Mouse (Mus musculus) layer of hippocampus, adult 18-20 months (tissue): Measurements from ENCODE around the gene Csrp3. TPM values are rescaled to one million over a fixed set of nuclear protein-coding genes. Genes with fewer than 3 reads are reported as not detected.

Experiments
- DNase-seq, 2 experiments: peaks; one replicate each; pipeline ENCODE4 v3.0.0; 2022; ENCODE audit warnings: low spot score in 2 of 2
- total RNA-seq, 2 experiments: library from RNA; stranded (reverse); gene quantifications; 2 replicates each; pipeline ENCODE4 v1.2.3; 2021

Csrp3 gene
- total RNA-seq, 2 experiments from 2014 or later = not detected

DNA sequence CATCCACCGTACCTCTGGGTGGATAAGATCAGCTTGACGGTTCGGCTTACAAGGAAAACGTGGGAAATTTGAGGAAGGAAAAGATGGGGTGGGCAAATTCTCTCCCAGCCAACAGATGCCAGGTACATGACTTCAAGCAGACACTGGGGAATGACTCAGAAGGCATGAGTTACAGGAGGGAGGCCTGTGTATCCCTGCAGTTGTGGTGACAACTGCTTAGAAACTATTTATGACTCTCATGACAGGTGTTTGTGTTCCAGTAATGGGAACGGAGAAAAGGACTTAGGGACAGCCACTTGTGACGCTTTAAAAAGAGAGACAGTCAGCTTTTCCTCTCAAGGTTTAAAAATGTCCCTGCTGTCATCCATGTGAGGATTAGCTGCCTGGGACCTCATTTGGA lies 22.3 kb upstream of the Csrp3 start:
- DNase-seq = no peak

DNA sequence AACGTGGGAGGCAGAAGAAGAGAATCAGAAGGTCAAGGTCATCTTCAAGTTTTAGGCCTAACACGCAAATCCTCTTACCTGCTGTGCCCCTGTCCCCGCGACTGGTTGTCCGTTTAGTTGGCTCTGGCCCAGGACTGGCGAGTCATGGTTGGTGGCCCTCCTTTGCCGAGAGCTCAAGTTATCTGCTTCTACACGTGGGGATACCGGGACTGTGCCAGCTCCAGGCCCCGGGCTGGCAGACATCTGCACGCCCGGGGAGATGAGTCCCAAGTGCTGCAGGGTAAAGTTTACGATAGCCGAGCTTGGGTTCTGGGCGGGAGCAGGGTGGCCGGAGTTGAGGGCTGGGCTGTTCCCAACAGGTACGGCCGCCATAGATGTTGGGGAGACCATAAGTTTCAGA lies 19.7 kb upstream of the Csrp3 start:
- DNase-seq = no peak

DNA sequence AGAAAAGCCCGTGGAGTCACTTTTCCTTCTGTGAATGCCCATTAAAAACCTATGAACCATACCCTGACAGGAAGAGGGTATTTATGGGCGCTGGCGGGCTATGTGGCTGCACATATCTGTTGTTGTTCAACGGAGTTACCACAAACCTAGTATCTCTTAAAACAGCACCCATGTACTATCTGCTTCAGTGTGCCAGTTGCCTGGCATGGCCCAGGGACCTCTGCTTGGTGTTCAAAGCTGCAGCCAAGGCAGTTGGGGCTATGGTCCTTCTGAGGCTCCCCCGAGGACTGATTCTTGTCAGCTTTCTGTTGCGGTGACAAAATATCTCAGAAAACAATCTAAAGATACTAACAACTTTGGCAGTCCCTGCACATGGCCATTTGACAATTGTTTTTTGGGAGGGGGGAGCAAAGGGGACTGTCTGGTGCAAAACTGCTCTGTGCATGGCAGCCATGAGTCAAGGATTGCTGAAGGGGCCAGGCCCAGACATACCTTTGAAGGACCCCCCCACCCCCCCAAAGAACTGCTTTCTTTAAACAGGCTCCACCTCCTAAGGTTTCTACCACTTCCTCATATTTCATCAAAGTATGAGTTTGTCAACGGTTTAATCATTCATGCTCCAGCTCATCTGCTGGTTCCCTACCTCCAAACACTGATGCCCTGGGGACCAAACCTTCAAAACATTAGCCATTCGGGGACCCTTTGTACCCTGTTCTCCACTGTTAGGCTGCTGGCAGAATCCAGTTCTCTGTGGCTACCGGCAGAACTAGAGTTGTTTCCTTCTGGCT lies 17.0 kb upstream of the Csrp3 start:
- no peak for DNase-seq

DNA sequence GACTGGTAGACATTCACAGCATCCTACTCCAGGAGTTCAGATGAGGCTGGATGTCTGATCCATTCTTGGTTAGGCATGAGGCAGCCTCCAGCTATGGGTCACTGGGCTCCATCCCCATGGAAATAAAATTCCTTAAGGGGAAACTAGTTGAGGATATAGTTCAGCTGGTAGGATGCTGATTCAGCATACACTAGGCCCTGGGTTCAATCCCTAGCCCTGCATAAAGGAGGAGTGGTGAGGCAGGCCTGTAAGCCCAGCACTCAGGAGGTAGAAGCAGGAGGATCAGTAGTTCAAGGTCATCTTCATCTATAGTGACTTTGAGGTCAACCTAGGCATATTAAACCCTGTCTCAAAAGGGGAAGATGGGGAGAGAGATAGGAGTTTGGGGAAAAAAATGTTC lies 16.4 kb upstream of the Csrp3 start:
- no peak for DNase-seq

DNA sequence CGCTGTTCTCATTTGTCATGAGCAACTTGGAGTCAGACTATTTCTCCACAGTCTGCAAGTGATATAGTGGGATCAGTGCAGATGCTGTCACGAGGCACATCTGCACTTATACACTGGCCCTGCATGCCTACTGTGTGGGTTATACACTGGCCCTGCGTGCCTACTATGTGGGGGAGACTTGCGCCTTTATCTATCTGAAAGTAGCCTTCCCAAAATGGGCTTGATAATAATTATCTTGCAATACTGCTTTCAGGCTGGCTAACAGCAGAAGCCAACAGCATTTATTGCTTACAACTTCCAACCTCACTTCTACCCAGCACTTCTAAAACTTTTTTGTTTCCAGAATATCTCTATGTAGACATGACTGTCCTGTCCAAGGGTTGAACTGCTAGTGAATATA lies 14.0 kb upstream of the Csrp3 start:
- DNase-seq = no peak

DNA sequence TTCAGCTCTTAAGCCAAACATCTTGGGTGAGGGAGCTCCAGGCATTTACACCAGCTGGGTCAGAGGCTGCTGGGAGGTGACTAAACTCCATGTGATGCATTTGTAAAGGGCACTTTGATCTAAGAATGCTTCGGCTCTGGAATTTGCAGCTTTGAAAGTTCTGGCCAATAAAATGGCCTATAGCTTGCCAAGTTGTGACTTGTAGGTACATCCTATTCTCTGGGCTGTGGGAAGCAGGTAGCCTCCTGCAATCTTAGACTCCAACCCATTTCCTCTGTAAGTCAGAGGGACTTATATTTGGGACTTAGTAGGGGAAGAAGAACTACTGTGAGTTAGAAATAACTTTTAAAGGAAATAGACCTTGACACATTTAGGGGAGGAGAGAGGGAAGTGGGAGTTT lies 13.1 kb upstream of the Csrp3 start:
- DNase-seq = no peak

DNA sequence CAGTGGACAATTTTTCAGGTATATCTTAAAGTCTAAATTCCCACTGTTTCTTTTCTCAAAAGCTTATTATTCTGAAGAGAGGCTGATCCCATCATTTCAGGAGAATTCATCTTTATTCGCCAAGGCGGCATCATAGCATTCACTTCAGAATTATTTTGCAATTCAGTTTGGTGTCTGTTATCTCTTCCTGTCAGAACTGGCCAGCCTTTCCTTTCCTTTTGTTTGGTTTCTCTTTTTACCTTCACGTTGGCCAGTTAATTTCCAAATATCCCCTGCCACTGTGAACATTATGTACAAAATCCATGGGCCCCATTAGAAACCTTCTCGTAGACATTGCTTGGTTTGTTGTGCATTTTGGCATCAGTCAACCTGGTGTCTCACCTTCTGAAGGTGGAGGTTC lies 11.5 kb upstream of the Csrp3 start:
- DNase-seq = no peak

DNA sequence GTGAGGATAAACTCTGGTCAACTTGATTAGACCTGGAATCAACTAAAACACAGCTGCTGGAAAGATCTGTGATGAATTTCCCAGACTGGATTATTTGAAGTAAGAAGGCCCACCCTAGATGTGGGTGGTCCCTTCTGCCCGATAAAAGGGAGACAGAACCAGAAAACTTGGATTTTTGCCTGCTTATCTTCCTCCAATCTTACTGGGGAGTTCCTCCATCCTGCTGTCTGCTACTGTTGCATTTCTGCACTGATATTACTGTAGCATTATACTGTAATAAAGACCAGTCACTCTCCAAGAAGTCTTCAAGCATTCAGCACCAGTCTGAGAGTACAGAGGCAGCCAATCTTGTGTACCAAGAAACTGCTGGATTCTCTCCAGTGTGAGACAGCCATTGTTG lies 10.4 kb upstream of the Csrp3 start:
- DNase-seq = no peak

DNA sequence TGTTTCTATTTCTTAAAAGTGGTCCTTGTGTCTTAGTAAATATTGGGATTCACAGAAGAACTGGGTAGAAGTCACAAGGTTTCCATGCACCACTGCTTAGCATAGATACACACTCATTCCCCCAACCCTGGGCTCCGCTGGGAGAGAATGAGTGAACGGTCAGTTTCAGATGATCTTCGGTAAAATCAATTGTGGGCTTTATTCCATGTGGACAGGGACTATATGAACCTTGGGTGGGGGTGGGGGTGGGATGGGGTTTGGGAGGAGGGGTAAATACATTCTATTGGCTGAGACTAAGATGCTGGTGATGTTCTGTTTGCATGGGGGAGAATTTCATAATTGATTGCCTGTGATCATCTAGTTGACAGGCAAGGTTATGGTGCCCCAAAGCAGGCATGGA lies 7.6 kb upstream of the Csrp3 start:
- DNase-seq = no peak

DNA sequence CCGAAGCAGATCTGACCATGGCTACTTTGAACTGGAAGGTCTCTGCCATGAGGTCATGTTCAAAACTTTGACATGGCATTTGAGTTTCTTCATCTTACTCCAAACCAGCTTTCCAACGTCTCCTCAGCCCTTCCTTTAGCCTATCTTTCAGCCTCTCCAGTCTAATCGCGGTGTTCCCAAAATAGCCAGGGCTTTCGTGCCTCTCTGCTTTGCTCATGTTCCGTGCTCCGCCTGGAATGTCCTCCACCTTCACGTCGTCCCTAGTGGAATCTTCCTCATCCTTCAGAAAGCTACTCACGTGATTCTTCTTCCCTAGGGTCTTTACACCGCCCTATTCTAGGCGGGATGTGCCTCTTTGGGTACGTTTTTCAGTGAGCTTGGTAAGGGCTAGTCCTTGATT lies 5.7 kb upstream of the Csrp3 start:
- no peak for DNase-seq

DNA sequence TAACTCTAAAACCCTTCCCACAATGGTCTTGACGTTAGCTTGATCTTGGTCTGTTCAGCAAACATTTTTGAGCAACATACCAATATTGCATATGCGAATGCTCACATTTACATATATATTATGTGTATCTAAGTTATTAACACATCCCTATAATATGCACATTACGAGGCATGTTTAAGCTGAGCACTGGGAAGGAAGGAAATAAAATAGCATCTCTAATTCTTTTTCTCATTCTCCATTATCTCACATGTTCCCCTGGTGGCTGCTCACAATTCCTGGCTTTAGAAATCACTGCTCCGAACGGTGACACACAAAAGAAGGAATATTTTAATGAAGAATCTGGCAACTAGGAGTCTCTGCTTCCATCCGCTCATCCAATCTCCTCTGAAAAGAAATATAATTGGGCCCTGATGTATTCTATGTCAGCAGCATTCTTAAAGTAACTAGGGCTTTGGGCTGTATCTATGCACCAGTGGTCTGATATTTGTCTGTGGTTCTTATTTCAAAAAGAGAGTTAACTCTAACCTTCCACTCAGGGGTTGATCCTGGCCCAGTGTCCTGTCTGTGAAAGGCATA lies 3.8 kb upstream of the Csrp3 start:
- DNase-seq = no peak

DNA sequence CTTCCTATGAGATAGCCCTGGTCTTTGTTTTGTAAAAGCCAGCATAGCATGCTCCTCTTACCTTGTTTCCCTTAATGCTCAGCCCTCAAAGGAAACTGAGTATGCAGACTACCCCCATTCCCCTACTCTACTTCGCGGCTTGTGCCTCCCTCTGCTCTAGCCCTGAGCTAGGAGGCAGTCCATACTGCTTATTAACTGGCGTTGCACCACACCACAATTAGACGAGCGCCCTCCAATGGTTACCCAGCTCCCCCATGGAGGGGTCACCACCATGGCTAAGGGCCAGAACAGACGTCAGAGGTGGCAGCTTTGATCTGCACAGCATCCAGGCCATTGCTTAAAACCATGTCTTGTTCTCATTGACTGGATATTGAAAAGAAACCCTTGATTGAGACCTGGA lies 1.1 kb downstream of the Csrp3 start:
- no peak for DNase-seq

DNA sequence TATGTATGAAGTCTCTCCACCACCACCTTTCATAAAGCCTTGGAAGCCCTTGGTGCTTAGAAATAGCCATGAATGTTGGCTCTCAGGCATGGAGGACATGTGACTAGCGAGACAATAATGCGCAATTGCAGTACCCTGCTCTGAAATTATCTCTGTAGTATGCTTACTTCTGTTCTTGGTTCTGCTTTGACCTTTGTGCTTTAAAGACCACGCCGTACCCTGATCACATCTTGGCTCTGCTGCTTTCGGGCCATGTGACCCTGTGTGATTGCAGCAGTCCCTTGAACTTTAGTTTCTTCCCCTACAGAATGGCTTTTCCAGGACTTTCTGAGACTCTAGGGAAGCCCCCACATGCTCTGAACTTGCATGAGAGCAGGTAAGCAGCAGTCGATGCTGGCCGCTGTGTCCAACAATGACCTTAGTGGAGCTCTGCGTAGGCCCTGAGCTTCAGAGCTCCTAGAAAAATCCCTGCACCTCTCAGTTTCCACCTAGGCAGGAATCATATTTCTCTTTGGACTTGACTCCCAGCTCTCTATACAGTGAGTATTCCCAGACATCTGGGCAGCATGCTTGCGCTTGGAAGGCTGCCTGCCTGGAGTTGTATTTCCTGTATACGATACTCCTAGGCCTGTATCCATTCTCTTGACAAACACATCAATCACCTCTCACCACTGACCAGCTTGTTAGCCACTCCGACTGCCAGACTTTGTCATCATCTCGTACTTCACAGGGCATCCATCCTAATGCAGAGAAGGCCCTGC lies 2.4 kb downstream of the Csrp3 start:
- no peak for DNase-seq

DNA sequence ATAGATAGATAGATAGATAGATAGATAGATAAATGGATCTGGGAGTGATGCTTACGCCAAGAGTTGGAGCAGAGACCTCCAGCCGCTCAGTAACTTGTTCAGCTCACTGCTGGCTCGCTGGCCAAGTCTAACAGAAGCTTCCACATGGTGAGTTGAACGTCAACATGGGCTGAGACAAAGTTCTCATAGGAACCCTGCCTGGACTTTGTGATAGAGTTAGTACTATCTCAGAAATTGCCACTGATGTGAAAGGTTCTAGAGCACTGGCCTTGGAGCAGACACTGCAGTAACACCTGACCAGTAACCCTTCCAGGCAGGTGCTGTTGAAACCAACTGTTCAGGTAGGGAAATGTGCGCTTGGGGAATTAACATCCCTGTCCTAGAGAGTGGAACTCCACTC lies 4.3 kb downstream of the Csrp3 start:
- no peak for DNase-seq

DNA sequence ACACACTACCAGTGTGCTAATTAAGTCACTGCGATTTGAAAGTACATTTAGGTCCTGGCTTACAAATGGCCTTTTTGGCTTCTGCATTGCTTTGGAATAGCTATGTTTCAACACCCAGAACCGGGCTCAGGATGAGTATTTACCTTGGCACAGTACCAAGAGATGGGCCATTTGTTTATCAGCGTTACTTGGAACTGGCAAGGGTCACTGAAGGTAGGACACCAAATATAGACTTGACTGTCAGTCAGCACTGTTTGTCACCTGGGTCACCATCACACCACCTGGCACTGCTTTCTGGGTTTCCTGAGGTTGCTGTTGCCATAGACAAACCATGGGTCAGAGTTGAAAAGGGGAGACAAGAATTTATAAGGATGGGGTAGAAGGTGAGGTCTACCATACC lies 5.5 kb downstream of the Csrp3 start:
- no peak for DNase-seq

DNA sequence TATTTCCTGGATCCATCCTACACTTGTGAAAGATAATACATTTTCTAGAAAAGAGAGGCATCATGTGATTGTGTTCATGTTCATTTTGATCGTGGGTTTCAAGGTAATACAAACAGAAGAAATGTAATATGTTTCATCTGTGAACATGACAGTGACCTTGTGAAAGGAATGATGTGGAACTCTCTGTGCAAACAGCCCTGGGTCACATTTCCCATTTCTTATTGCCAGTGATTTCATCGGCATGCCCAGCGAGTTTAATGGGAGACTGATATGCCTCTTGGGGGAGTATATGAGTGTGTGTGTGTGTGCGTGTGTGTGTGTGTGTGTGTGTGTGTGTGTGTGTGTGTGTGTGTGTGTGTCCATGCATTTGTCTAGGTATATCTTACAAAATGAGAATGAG lies 6.3 kb downstream of the Csrp3 start:
- no peak for DNase-seq

DNA sequence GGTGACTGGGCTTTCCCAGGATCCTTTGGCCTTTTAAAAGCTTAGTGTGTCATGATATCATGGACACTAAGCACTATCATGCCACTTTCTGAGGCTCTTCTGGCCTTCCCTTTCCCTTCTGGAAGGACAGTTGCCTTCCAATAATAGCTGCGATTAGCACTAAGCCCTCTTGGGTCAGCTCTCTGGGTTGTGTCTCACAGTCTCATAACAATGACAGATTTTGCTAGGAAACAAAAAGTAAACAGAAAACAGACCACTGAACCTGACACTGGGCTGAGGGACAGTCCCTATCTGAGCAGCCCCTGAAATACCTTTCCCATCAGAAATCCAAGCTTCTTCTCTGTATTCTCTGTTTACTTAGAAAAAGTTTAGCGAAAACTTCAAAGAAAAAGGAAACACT lies 7.3 kb downstream of the Csrp3 start:
- DNase-seq = no peak

DNA sequence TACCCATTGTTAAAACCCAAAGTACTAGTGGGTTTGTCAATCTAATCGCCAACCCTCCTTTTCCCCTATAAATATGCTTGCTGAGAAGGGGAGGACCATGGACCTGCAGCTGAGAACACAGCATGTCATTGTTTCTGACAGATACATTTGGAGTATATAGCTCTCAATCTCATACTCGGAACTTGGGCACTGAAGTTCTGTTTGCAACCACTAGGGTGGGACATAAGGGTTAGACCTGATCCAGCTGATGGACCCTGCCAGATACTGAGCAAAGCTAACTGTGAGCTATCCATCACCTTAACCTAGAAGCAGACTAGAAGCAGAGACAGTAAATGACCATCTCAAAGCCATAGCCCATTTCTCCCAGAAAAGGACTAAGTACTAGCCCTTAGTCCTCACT lies 9.4 kb downstream of the Csrp3 start:
- DNase-seq = no peak

DNA sequence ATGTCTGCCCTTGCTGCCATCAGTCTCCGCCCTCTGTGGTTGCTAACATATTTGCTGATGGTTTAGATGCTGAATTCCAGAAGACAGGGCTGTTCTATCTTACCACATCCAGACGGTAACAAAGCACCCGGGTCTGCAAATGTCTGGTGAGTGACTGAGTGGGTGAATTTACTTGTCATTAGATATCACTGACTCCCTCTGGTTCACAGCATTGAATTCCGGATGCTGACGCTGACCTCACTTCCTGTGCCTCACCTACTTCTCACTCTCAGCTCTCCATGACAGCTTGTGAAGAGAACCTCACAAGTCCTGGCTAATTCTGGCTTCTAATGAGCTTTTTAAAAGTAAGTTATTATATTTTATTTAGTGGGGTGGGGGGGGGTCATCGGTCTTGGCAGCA lies 10.9 kb downstream of the Csrp3 start:
- no peak for DNase-seq

DNA sequence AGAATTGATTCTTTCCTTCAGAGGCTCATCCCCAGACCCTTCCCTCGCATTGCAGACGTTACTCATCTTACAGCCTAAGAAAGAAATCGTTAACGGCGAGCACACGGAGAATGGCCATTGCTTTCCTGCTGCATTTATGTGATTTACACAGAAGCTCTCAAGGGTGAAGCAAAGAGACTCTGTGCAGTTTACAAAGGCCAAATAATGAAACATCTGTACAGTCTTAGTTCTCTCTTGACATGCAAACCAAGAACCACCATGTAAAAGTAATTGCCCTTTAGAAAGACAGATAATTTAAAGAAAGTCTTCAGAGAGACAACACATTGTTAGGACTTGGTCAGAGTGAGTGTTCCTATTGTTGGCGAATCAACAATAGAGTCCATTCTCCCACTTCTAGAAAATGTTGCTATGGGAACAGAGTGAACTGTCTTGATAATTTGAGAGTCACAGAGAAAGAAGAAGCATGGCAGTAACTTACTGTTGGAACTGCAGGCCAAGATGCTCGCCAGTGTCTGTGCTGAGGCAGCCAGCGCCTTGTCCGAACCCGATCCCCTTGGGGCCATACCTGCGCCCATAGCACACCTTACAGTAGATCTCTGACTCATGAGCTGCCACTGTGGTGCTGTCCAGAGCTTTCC lies 12.7 kb downstream of the Csrp3 start:
- no peak for DNase-seq

DNA sequence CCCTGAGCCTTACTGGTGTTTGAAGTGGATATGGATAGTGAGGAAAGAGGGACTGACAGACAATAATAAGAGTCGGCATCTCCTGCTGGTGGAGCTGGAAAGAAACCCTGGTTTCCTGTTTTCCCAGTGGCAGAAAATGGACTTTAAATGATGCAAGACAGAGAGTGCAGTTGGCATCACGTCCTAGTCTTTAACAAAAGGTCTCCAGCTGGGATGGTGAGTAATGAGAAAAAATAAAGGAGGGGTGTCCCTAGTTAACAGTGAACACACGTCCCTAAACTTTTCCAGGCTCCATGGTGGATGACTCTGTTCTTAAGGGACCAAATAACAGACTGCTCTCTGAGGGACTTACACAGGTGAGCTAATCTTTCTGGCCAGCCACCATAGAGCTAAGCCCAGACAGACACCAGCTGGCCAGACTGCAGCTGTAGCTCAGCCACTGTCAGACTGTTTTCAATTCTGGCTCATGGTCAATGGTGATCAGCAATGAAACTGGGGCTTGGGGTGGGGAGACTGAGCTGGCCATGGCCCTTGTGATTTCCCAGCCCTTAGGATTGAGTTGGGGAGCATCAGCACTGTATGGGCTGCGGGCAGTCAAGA lies 13.4 kb downstream of the Csrp3 start:
- no peak for DNase-seq

DNA sequence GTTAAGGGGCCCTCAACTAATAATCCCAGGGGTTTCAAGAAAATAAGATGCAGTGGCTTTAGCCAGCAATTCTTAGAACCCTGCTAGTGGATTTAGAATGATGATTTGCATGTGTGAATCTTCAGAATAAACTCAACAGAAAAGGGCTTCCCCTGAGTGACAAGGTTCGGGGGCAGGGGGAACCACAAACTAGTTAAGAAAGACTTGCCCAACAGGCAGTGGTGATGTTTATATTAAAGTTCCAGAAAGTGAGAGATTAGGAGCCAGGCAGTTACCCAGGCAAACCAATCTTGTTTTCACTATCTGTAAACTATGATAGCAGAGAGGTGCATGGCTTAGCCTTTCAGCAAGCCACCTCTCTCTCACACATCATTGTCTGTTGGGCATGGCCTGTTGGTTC lies 15.1 kb downstream of the Csrp3 start:
- DNase-seq = no peak
